Mouse (Mus musculus) forebrain, embryonic 10.5 days (tissue): ENCODE results near the gene Nsl1. TPM values are rescaled to one million over a fixed set of nuclear protein-coding genes. Genes with fewer than 3 reads are reported as not detected.

Source experiments
- DNase-seq: peaks from one replicate; pipeline ENCODE4 v3.0.0-alpha.2; 2017; ENCODE audit warnings: low spot score; ENCODE audit errors: extremely low spot score
- H3K27ac ChIP-seq: fragments of 300-500 bp; sonication (generic); 2 replicates; pipeline ENCODE4 v1.5.1; 2016; ENCODE audit warnings: mild to moderate bottlenecking
- H3K27me3 ChIP-seq: fragments of 300-500 bp; sonication (generic); 2 replicates; pipeline ENCODE4 v1.6.1; 2016; ENCODE audit warnings: mild to moderate bottlenecking; ENCODE audit not compliant: poor library complexity, severe bottlenecking
- H3K36me3 ChIP-seq: fragments of 300-500 bp; sonication (generic); replicated peaks from 2 replicates; pipeline ENCODE4 v1.6.1; 2016; ENCODE audit warnings: mild to moderate bottlenecking, moderate library complexity
- H3K4me1 ChIP-seq: fragments of 300-500 bp; sonication (generic); 2 replicates; pipeline ENCODE4 v1.6.1; 2016
- H3K4me3 ChIP-seq: fragments of 300-500 bp; sonication (generic); 2 replicates; pipeline ENCODE4 v1.5.1; 2016; ENCODE audit warnings: mild to moderate bottlenecking, moderate library complexity
- H3K9me3 ChIP-seq: fragments of 300-500 bp; sonication (generic); 2 replicates; pipeline ENCODE4 v1.6.1; 2016; ENCODE audit warnings: mild to moderate bottlenecking, moderate library complexity
- WGBS: fragments of 180-500 bp; shearing (Covaris S2); methylation state at CpG from one replicate; pipeline ENCODE4 v1.1.7; 2016; 5-methylcytosine and 5-hydroxymethylcytosine counted together
- polyA plus RNA-seq: library from polyadenylated mRNA; unstranded; fragments of >200 nt; fragmentation: Nextera tagmentation; extraction: Ambion mirVana; gene quantifications from 2 replicates; pipeline ENCODE4 v1.2.1, GENCODE M21; 2016

Nsl1 gene
- polyA plus RNA-seq, 1 experiment from 2014 or later, result 39.0 TPM

DNA sequence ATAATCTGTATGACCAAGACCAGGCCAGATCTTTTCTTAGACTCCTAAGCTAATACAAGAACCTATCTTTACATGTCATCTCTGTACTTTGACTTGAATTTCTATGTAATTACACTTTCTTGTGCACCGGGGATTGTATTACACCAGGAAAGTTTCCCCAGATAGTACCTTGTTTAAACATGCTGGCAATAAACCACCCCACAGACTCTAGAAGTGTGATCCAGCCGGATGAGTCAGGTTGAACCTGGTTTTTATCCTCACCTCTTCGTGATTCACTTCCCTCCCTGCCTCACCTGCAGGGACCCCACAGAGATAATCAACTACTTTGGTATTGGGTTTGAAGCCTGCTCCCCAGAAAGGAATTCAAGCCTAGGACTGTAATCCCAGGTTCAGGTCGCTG lies 72.6 kb downstream of the Nsl1 start:
- WGBS, result 61% methylated on average over 4 of the region's 4 CpGs
- Histone ChIP-seq H3K4me1 (0 out of 2 replicates have a peak, but pooled peaks cover 12% of the 10 kb centered on the region), H3K36me3 (no peaks in the 10 kb centered on the region), H3K9me3 (no peaks in the 10 kb centered on the region), H3K27me3 (no peaks in the 10 kb centered on the region), H3K27ac (no peak overlapping the region), H3K4me3 (no peak overlapping the region)
- no peak for DNase-seq

Other genes starting within 250 kb of the Nsl1 start
- gene Rps6kc1, start 151.2 kb upstream of the Nsl1 start, polyA plus RNA-seq, result 14.7 and 17.3 TPM in 2 replicates
- gene Angel2, start 137.9 kb upstream of the Nsl1 start, polyA plus RNA-seq, result 50.8 and 52.7 TPM in 2 replicates
- 39.0 and 39.7 TPM in 2 replicates for gene Vash2, start 83.7 kb upstream of the Nsl1 start, polyA plus RNA-seq
- gene Flvcr1, start 36.9 kb upstream of the Nsl1 start, polyA plus RNA-seq, result 8.2 and 8.5 TPM in 2 replicates
- gene Spata45, start 26.4 kb upstream of the Nsl1 start, polyA plus RNA-seq, result not detected in 2 replicates
- 11.6 and 11.9 TPM in 2 replicates for gene Tatdn3, start 80 bp upstream of the Nsl1 start, polyA plus RNA-seq
- 8.0 and 9.7 TPM in 2 replicates for gene Batf3, start 34.8 kb downstream of the Nsl1 start, polyA plus RNA-seq
- gene Fam71a, start 101.8 kb downstream of the Nsl1 start, polyA plus RNA-seq, result not detected in 2 replicates
- gene Atf3, start 155.0 kb downstream of the Nsl1 start, polyA plus RNA-seq, result 2.9 and 3.4 TPM in 2 replicates